Mouse (Mus musculus): ENCODE measurements around the gene Prf1.

DNA sequence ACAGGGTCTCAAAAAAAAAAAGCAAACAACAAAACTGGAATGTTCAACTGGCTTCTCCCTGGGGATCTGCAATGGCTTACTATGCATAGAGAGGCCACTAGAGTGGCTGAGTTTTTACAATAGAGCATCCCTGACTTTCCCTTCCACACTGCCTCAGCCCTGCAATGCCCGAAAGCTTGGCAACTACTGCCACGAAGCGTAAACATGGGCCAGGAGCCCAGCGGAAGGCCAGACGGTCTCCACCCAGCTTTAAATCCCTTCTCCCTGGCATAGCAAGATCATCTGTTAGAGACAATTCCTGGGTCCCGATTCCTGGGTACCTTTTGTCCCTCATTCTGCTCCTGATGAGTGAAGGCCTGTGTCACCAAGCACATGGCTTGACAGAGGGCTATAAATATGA is 6.4 kb downstream of the Prf1 start:
- TF ChIP-seq POLR2A (IDR thresholded peaks at IDR 0.05; ENCODE audit: insufficient read depth, low read length) (no peak), EP300 (IDR thresholded peaks at IDR 0.05; ENCODE audit: insufficient read depth, low read depth, low read length) (no peak), CTCF (IDR thresholded peaks at IDR 0.05; ENCODE audit: low read depth, low read length) (no peak)
